Mouse (Mus musculus) brain, embryonic 14.5 days (tissue): Measurements from ENCODE around the gene Gm5134.

ENCODE experiments used
- CTCF ChIP-seq: fragments of 200-500 bp; IDR thresholded peaks from 2 replicates; pipeline ENCODE4 v1.5.1; 2012; ENCODE audit warnings: inconsistent platforms, mild to moderate bottlenecking, moderate library complexity, borderline replicate concordance; ENCODE audit not compliant: insufficient read depth, insufficient read length; ENCODE audit errors: extremely low read depth
- POLR2A ChIP-seq: fragments of 200-500 bp; IDR thresholded peaks from 2 replicates; pipeline ENCODE4 v1.6.1; 2012; ENCODE audit warnings: mild to moderate bottlenecking, inconsistent platforms, borderline replicate concordance; ENCODE audit not compliant: poor library complexity, insufficient read depth, insufficient read length, severe bottlenecking; ENCODE audit errors: extremely low read depth

DNA sequence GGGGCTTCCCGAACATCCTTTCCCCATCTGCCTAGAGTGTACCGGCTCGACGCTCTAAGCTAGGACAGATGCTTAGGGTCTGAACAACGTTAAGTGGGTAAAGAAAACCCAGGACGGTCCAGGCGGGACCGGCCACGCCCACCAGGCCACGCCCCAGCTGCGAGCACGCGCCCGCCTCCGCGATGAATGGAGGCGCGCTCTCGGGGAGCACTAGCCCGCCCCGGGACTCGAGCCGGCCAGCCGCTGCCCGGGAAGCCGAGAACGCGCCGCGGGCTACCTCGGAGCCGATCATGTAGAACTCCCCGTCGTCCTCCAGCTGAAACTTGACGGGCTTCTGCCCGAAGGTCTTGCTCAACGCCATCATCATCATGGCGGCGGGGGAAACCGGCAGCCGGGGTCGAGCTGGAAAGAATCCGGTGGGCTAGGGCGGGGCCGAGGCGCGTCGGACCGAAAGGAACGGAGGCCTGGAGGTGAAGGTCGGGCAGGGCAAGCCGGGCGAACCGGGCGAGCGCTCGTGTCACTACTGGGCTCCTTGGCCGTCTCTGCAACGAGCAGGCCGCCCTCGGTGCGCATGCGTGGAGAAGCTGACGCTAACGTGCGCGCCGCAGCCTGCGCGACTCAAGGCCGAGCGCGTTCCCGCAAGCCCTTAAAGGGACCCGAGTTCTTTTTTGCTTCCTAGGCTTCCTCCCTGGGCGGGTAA is 33.1 kb upstream of the Gm5134 start, which contains the start of gene Smarcb1:
- TF ChIP-seq CTCF (no peak), POLR2A (peak; percentile 83)
